Mouse (Mus musculus): ENCODE results near the gene Npc2.

The Npc2 gene

DNA sequence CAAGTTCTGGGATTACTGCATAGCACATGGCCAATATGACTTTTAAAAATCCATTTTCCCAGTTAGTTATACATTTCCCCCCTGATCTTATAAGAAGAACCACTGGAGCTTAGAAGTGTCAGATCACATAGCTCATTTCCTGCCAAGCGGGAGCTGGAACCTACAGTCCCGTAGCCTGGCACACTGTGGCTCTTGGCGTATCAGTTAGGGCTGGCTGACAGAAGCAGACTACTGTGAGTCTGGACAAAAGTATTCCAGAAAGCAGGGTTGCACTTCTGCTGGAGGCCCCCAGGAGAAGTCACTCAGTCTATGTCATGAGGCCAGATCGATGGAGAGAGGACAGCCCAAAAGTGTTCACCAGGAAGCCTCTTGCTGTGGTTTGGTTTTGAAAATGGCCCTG lies 46.6 kb downstream of the Npc2 start:
- no peak for DNase-seq

- no peak for DNase-seq
These were observed 54.3 kb downstream of the Npc2 start for GRCm38 (mm10) chr12:84718462-84719244.

- DNase-seq = no peak
These were observed 58.4 kb downstream of the Npc2 start for GRCm38 (mm10) chr12:84714578-84714977.

- DNase-seq = no peak
These were observed 63.0 kb downstream of the Npc2 start for GRCm38 (mm10) chr12:84709842-84710439.

DNA sequence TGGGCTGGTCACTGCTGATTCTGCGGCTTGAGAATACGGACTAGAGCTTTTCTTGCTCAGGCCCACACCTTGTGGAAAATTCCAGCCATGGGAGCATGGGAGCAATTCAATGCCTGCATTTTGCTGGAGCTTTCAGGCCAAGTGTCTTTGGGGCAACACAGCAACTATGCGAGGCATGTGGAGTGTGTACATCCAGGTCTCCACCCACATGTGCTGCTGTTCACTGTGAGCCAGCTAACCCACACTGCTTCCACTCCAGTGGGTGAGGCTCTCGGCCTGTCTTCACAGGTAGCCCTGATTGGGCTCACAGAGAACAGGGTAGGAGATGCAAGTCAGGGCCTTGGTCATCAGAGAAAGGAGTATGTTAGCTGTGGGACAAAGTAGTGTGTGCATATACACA lies 65.1 kb downstream of the Npc2 start:
- no peak for DNase-seq

- DNase-seq = no peak
These were observed 66.1 kb downstream of the Npc2 start for GRCm38 (mm10) chr12:84706886-84707285.
